15 mouse cellular contexts compared by ENCODE assay signal in the genomic region with DNA sequence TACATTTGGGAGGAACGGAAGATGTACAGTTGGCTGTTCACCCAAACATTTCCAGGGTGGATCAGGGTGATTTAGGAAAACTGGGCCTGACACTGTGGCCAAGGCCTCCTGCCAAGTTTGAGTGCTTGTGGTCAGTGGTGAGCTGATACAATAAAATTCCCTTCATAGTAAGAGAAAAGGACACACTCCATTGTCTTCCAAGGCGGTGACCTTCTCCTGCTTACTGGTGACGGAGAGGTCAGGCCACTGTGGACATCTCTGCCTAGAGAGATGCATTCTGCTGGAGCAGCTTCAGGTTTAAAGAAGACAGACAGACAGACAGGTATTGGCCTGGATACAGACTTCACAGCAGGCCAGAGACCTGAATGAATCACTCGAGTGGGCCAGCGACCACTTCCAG.
A peak's percentile ranks its signal among the peaks of the same experiment; 100 is the strongest.
DNase-seq lines count a peak whose midpoint lies in the region; ATAC-seq and TF ChIP-seq lines count a peak whose summit lies in the region.
"Had no signal": no experiment of that assay in that cellular context is flagged by ENCODE, and none has a peak within 500 bp of the region (broad histone marks: within the 10 kb centered on the region; RNA-seq: fewer than 3 reads in every experiment).

No protein-coding gene starts in this region.

- H3K4me1 ChIP-seq in heart, embryonic 15.5 days (replicated peaks): peaks cover 14% of the 10 kb centered on the region
- peaks cover 17% of the 10 kb centered on the region; the same call in 1 of the 2 replicates for H3K4me1 ChIP-seq in lung, embryonic 14.5 days (ENCODE audit: insufficient read depth)
- H3K4me1 ChIP-seq in lung, postnatal 0 days (ENCODE audit: insufficient read depth, low read depth, low read length): peaks cover 7% of the 10 kb centered on the region; the same call in 1 of the 2 replicates
- peaks cover 14% of the 10 kb centered on the region for H3K4me1 ChIP-seq in cortical plate, adult 2 months (ENCODE audit: control insufficient read depth, insufficient read depth, low read length)
- peaks cover 6% of the 10 kb centered on the region for H3K4me1 ChIP-seq in liver, embryonic 16.5 days (ENCODE audit: control insufficient read depth, low read depth, low read length)
- H3K4me1 ChIP-seq in forebrain, embryonic 13.5 days: peaks cover 29% of the 10 kb centered on the region

- H3K9me3 ChIP-seq in heart, embryonic 15.5 days (replicated peaks): no peaks in the 10 kb centered on the region
- no peaks in the 10 kb centered on the region for H3K9me3 ChIP-seq in lung, embryonic 14.5 days (ENCODE audit: low read depth, low read length)
- H3K9me3 ChIP-seq in lung, postnatal 0 days (ENCODE audit: low read length): no peaks in the 10 kb centered on the region
- no peaks in the 10 kb centered on the region for H3K9me3 ChIP-seq in liver, embryonic 16.5 days (replicated peaks; ENCODE audit: control insufficient read depth, low read length)
- no peaks in the 10 kb centered on the region for H3K9me3 ChIP-seq in forebrain, embryonic 13.5 days (replicated peaks)
- H3K9me3 ChIP-seq: limb, embryonic 12.5 days; neural tube, embryonic 12.5 days had no signal

- no peak for ATAC-seq in heart, embryonic 15.5 days (replicated peaks; ENCODE audit: insufficient number of reproducible peaks, insufficient read depth, low FRiP score, low read depth)
- no peak for ATAC-seq in lung, embryonic 14.5 days (ENCODE audit: insufficient read depth)
- no peak for ATAC-seq in lung, postnatal 0 days
- ATAC-seq in liver, embryonic 16.5 days (ENCODE audit: low read depth): no peak
- ATAC-seq in forebrain, embryonic 13.5 days: no peak
- ATAC-seq: hindbrain, embryonic 16.5 days had no signal

- no peak overlapping the region for H3K9ac ChIP-seq in heart, embryonic 15.5 days
- no peak overlapping the region for H3K9ac ChIP-seq in lung, embryonic 14.5 days
- no peak overlapping the region for H3K9ac ChIP-seq in lung, postnatal 0 days (replicated peaks; ENCODE audit: low read depth)
- no peak overlapping the region for H3K9ac ChIP-seq in liver, embryonic 16.5 days (ENCODE audit: low read depth, low read length)
- H3K9ac ChIP-seq in forebrain, embryonic 13.5 days: no peak overlapping the region
- H3K9ac ChIP-seq: limb, embryonic 12.5 days; neural tube, embryonic 12.5 days had no signal

- DNase-seq in heart, postnatal 4 days: no peak
- peak; percentile 29 for DNase-seq in lung, embryonic 14.5 days
- DNase-seq in lung, postnatal 0 days (ENCODE audit: low spot score): no peak
- DNase-seq in right cerebral cortex, postnatal 25 days: no peak
- DNase-seq: adrenal gland, postnatal 10 days; cerebellum, adult 9-11 months; midbrain, embryonic 14.5 days had no signal

- H3K4me2 ChIP-seq in heart, embryonic 15.5 days: no peak overlapping the region
- no peak overlapping the region for H3K4me2 ChIP-seq in lung, embryonic 14.5 days
- H3K4me2 ChIP-seq in lung, postnatal 0 days (replicated peaks; ENCODE audit: low read depth, low read length): no peak overlapping the region
- H3K4me2 ChIP-seq in liver, embryonic 16.5 days (ENCODE audit: low read depth, low read length): no peak overlapping the region
- H3K4me2 ChIP-seq in forebrain, embryonic 13.5 days: no peak overlapping the region
- H3K4me2 ChIP-seq: limb, embryonic 12.5 days; neural tube, embryonic 12.5 days had no signal

- H3K4me3 ChIP-seq in heart, embryonic 15.5 days: no peak overlapping the region
- no peak overlapping the region for H3K4me3 ChIP-seq in lung, embryonic 14.5 days (ENCODE audit: low read depth, low read length)
- no peak overlapping the region for H3K4me3 ChIP-seq in lung, postnatal 0 days (ENCODE audit: low read depth, low read length)
- H3K4me3 ChIP-seq in cortical plate, adult 2 months (ENCODE audit: insufficient read depth, low read length): no peak overlapping the region
- H3K4me3 ChIP-seq in liver, embryonic 16.5 days (ENCODE audit: low read depth, low read length): no peak overlapping the region
- no peak overlapping the region for H3K4me3 ChIP-seq in forebrain, embryonic 13.5 days
- H3K4me3 ChIP-seq: limb, embryonic 12.5 days; neural tube, embryonic 12.5 days had no signal

- H3K27me3 ChIP-seq in heart, embryonic 15.5 days: no peaks in the 10 kb centered on the region
- H3K27me3 ChIP-seq in lung, embryonic 14.5 days (ENCODE audit: insufficient read depth, low read length): no peaks in the 10 kb centered on the region
- no peaks in the 10 kb centered on the region for H3K27me3 ChIP-seq in lung, postnatal 0 days (replicated peaks; ENCODE audit: insufficient read depth, low read length)
- no peaks in the 10 kb centered on the region for H3K27me3 ChIP-seq in liver, embryonic 16.5 days (ENCODE audit: control insufficient read depth, insufficient read depth, low read depth, low read length)
- peaks cover 29% of the 10 kb centered on the region for H3K27me3 ChIP-seq in forebrain, embryonic 13.5 days
- H3K27me3 ChIP-seq: limb, embryonic 12.5 days had no signal

- no peak for TF ChIP-seq CTCF in lung, embryonic 14.5 days (IDR thresholded peaks at IDR 0.05; ENCODE audit: low read depth)
- TF ChIP-seq CTCF in lung, postnatal 0 days (IDR thresholded peaks at IDR 0.05): no peak
- TF ChIP-seq CTCF in cortical plate, adult 2 months (IDR thresholded peaks at IDR 0.05; ENCODE audit: extremely low read depth, insufficient read depth, low read length): no peak

- no peak for TF ChIP-seq EP300 in lung, postnatal 0 days (IDR thresholded peaks at IDR 0.05)

- no peaks in the 10 kb centered on the region for H3K36me3 ChIP-seq in heart, embryonic 15.5 days
- H3K36me3 ChIP-seq in lung, embryonic 14.5 days (ENCODE audit: insufficient read depth): no peaks in the 10 kb centered on the region
- H3K36me3 ChIP-seq in lung, postnatal 0 days (ENCODE audit: insufficient read depth, low read length): no peaks in the 10 kb centered on the region
- no peaks in the 10 kb centered on the region for H3K36me3 ChIP-seq in liver, embryonic 16.5 days (ENCODE audit: control insufficient read depth, insufficient read depth)
- no peaks in the 10 kb centered on the region for H3K36me3 ChIP-seq in forebrain, embryonic 13.5 days (ENCODE audit: poor library complexity, severe bottlenecking)
- H3K36me3 ChIP-seq: limb, embryonic 12.5 days; neural tube, embryonic 12.5 days had no signal

- H3K27ac ChIP-seq in heart, embryonic 15.5 days: peak overlapping the region; percentile 58
- no peak overlapping the region for H3K27ac ChIP-seq in lung, embryonic 14.5 days (ENCODE audit: low read depth)
- H3K27ac ChIP-seq in lung, postnatal 0 days (ENCODE audit: low read length): no peak overlapping the region
- H3K27ac ChIP-seq in cortical plate, adult 2 months (ENCODE audit: insufficient read depth, low read length): peak overlapping the region; percentile 85
- peak overlapping the region; percentile 77 for H3K27ac ChIP-seq in liver, embryonic 16.5 days (ENCODE audit: low read length)
- no peak overlapping the region for H3K27ac ChIP-seq in forebrain, embryonic 13.5 days
- H3K27ac ChIP-seq: limb, embryonic 12.5 days; macrophage; neural tube, embryonic 12.5 days had no signal

- WGBS in heart, embryonic 15.5 days: 81% methylated on average over 5 of the region's 5 CpGs
- 68% methylated on average over 5 of the region's 5 CpGs for WGBS in lung, embryonic 14.5 days
- WGBS in lung, postnatal 0 days: 70% methylated on average over 5 of the region's 5 CpGs
- 68% methylated on average over 5 of the region's 5 CpGs for WGBS in liver, embryonic 16.5 days (ENCODE audit: insufficient replicate concordance)
- 65% methylated on average over 5 of the region's 5 CpGs for WGBS in forebrain, embryonic 13.5 days

- no peak for TF ChIP-seq POLR2A in cortical plate, adult 2 months (IDR thresholded peaks at IDR 0.05; ENCODE audit: extremely low read depth, insufficient read depth, low read length)

Comparison
In these comparisons a context has a peak if more than half of its experiments do, and no peak if none do; other contexts are left out.
1. H3K27ac ChIP-seq: peak in heart, embryonic 15.5 days (single experiment), cortical plate, adult 2 months (single experiment) and liver, embryonic 16.5 days (single experiment); none in lung, embryonic 14.5 days (single experiment), lung, postnatal 0 days (single experiment) and forebrain, embryonic 13.5 days (single experiment).